14 mouse cellular contexts compared by ENCODE assay signal in genomic region chr10:122029738-122030137, GRCm38 (mm10). TPM values are rescaled to one million over a fixed set of nuclear protein-coding genes. Genes with fewer than 3 reads are reported as not detected.
DNase-seq lines count a peak whose midpoint lies in the region; ATAC-seq and TF ChIP-seq lines count a peak whose summit lies in the region.
"Had no signal": no experiment of that assay in that cellular context is flagged by ENCODE, and none has a peak within 500 bp of the region (broad histone marks: within the 10 kb centered on the region; RNA-seq: fewer than 3 reads in every experiment).

No protein-coding gene starts in this region.

- H3K9ac ChIP-seq in lung, embryonic 14.5 days: no peak overlapping the region
- no peak overlapping the region for H3K9ac ChIP-seq in intestine, embryonic 14.5 days (ENCODE audit: low read length)
- no peak overlapping the region for H3K9ac ChIP-seq in hindbrain, postnatal 0 days (replicated peaks; ENCODE audit: low read length)
- H3K9ac ChIP-seq: hindbrain, embryonic 15.5 days had no signal

- 11% methylated on average over 7 of the region's 7 CpGs for WGBS in lung, embryonic 14.5 days
- WGBS in lung, adult 2 months: 10% methylated on average over 7 of the region's 7 CpGs
- 23% methylated on average over 7 of the region's 7 CpGs for WGBS in intestine, embryonic 14.5 days
- 68% methylated on average over 7 of the region's 7 CpGs for WGBS in hindbrain, postnatal 0 days

- peak overlapping the region; percentile 61 for H3K4me3 ChIP-seq in gastrocnemius, adult 2 months
- peak overlapping the region; percentile 10; the same call in 1 of the 2 replicates for H3K4me3 ChIP-seq in lung, embryonic 14.5 days (ENCODE audit: low read depth, low read length)
- H3K4me3 ChIP-seq in lung, adult 2 months (replicated peaks; ENCODE audit: extremely low read depth, low read depth, low read length): no peak overlapping the region
- H3K4me3 ChIP-seq in intestine, embryonic 14.5 days (ENCODE audit: low read depth, low read length): no peak overlapping the region
- H3K4me3 ChIP-seq in hindbrain, postnatal 0 days (ENCODE audit: low read length): no peak overlapping the region
- H3K4me3 ChIP-seq: forebrain, embryonic 10.5 days; hindbrain, embryonic 15.5 days; megakaryocyte, embryonic 14.5 days had no signal

- peaks cover 15% of the 10 kb centered on the region for H3K4me1 ChIP-seq in lung, embryonic 14.5 days (ENCODE audit: insufficient read depth)
- H3K4me1 ChIP-seq in lung, adult 2 months (ENCODE audit: control insufficient read depth, insufficient read depth, low read length): peaks cover 4% of the 10 kb centered on the region; the same call in 1 of the 2 replicates
- H3K4me1 ChIP-seq in intestine, embryonic 14.5 days (replicated peaks; ENCODE audit: control insufficient read depth, insufficient read depth, low read length): peaks cover 11% of the 10 kb centered on the region
- no peaks in the 10 kb centered on the region for H3K4me1 ChIP-seq in hindbrain, postnatal 0 days (ENCODE audit: insufficient read depth, low read length)
- H3K4me1 ChIP-seq: megakaryocyte, embryonic 14.5 days had no signal

- no peaks in the 10 kb centered on the region; the same call in 1 of the 2 replicates for H3K36me3 ChIP-seq in lung, embryonic 14.5 days (ENCODE audit: insufficient read depth)
- no peaks in the 10 kb centered on the region for H3K36me3 ChIP-seq in intestine, embryonic 14.5 days (ENCODE audit: control insufficient read depth, insufficient read depth, low read length)
- no peaks in the 10 kb centered on the region for H3K36me3 ChIP-seq in hindbrain, postnatal 0 days (ENCODE audit: insufficient read depth, low read length)
- H3K36me3 ChIP-seq: hindbrain, embryonic 15.5 days had no signal

- H3K4me2 ChIP-seq in lung, embryonic 14.5 days: peak overlapping the region; percentile 50
- H3K4me2 ChIP-seq in intestine, embryonic 14.5 days (ENCODE audit: low read length): peak overlapping the region; percentile 40
- no peak overlapping the region for H3K4me2 ChIP-seq in hindbrain, postnatal 0 days (ENCODE audit: low read depth, low read length)
- H3K4me2 ChIP-seq: hindbrain, embryonic 15.5 days had no signal

- H3K27me3 ChIP-seq in lung, embryonic 14.5 days (ENCODE audit: insufficient read depth, low read length): no peaks in the 10 kb centered on the region
- H3K27me3 ChIP-seq in intestine, embryonic 14.5 days (replicated peaks; ENCODE audit: control insufficient read depth, insufficient read depth, low read length): no peaks in the 10 kb centered on the region
- H3K27me3 ChIP-seq in hindbrain, postnatal 0 days (ENCODE audit: insufficient read depth, low read length): no peaks in the 10 kb centered on the region
- H3K27me3 ChIP-seq: hindbrain, embryonic 15.5 days; megakaryocyte, embryonic 14.5 days had no signal

- intact Hi-C loops in gastrocnemius, adult 2 months (cut with DNase I): loop anchor here (10.0 kb wide), 1 partner anchor 55 kb away; no protein-coding TSS in a partner anchor
- intact Hi-C loops in gastrocnemius, postnatal 36 days (cut with DNase I): no loop called here

- TF ChIP-seq CTCF in gastrocnemius, adult 2 months (IDR thresholded peaks at IDR 0.05): no peak
- TF ChIP-seq CTCF in lung, embryonic 14.5 days (IDR thresholded peaks at IDR 0.05; ENCODE audit: low read depth): no peak
- TF ChIP-seq CTCF in lung, adult 2 months (IDR thresholded peaks at IDR 0.05; ENCODE audit: insufficient read depth, low read length): no peak
- TF ChIP-seq CTCF in hindbrain, postnatal 0 days (IDR thresholded peaks at IDR 0.05; ENCODE audit: low read depth): no peak

- H3K9me3 ChIP-seq in lung, embryonic 14.5 days (ENCODE audit: low read depth, low read length): no peaks in the 10 kb centered on the region
- H3K9me3 ChIP-seq in intestine, embryonic 14.5 days (ENCODE audit: control insufficient read depth, low read length): no peaks in the 10 kb centered on the region
- no peaks in the 10 kb centered on the region for H3K9me3 ChIP-seq in hindbrain, postnatal 0 days (ENCODE audit: low read length)
- H3K9me3 ChIP-seq: hindbrain, embryonic 15.5 days had no signal

- no peak for TF ChIP-seq POLR2A in lung, adult 2 months (IDR thresholded peaks at IDR 0.05; ENCODE audit: borderline replicate concordance, extremely low read depth, low read depth, low read length)

- H3K27ac ChIP-seq in gastrocnemius, adult 2 months: no peak overlapping the region
- H3K27ac ChIP-seq in lung, embryonic 14.5 days (ENCODE audit: low read depth): peak overlapping the region; percentile 76; the same call in 1 of the 2 replicates
- H3K27ac ChIP-seq in intestine, embryonic 14.5 days (ENCODE audit: low read depth): peak overlapping the region; percentile 74
- H3K27ac ChIP-seq in hindbrain, postnatal 0 days: no peak overlapping the region
- H3K27ac ChIP-seq: forebrain, embryonic 10.5 days had no signal

- ATAC-seq in lung, embryonic 14.5 days (ENCODE audit: insufficient read depth): peak; percentile 28; the same call in 1 of the 2 replicates
- ATAC-seq in intestine, embryonic 14.5 days (replicated peaks; ENCODE audit: low FRiP score, low TSS enrichment, low read depth): no peak; the same call in 1 of the 2 replicates
- peak; percentile 21; the same call in 1 of the 2 replicates for ATAC-seq in megakaryocyte, adult 5-6 weeks (ENCODE audit: poor library complexity, severe bottlenecking)
- ATAC-seq in hindbrain, postnatal 0 days: no peak

- no peak for DNase-seq in gastrocnemius, adult 2 months
- DNase-seq in gastrocnemius, postnatal 36 days: no peak
- DNase-seq in lung, embryonic 14.5 days: peak; percentile 78
- no peak for DNase-seq in lung, adult 2 months
- DNase-seq in intestine, embryonic 14.5 days (ENCODE audit: low spot score): no peak
- no peak for DNase-seq in gastrocnemius, postnatal 4 days (ENCODE audit: low spot score in 2 of 2)
- no peak for DNase-seq in hindbrain, postnatal 0 days (ENCODE audit: low spot score)
- DNase-seq: B cell, adult 2 months; layer of hippocampus, postnatal 36 days; thymus, postnatal 36 days had no signal

RNA-seq across cellular contexts. Expression of gene Srgap1, which starts 17.4 kb away (rescaled TPM):
- under 1 TPM; 0.38 to 0.89 TPM for total RNA-seq in gastrocnemius, adult 2 months (2021)
- under 1 TPM; 0.79 to 0.84 TPM for total RNA-seq in gastrocnemius, postnatal 36 days (2021)
- 12.0 and 12.7 TPM in 2 replicates for polyA plus RNA-seq in lung, embryonic 14.5 days (2014; fragmentation: Nextera tagmentation; extraction: Ambion mirVana)
- 5.6 and 6.8 TPM in 2 replicates for polyA plus RNA-seq in lung, adult 2 months (2012; rRNA removed)
- 8.4 and 8.7 TPM in 2 replicates for polyA plus RNA-seq in intestine, embryonic 14.5 days (2014; fragmentation: Nextera tagmentation; extraction: Ambion mirVana)
- 0.07 and 0.18 TPM in 2 replicates for total RNA-seq in megakaryocyte, adult 5-6 weeks (2015)
- total RNA-seq in megakaryocyte, adult 5-6 weeks (2017): 0.07 and 1.1 TPM in 2 replicates
- 10 to 100 TPM; 13.3 to 14.1 TPM for total RNA-seq in gastrocnemius, postnatal 4 days (2021)
- 18.8 and 27.9 TPM in 2 replicates for total RNA-seq in hindbrain, postnatal 0 days (2014; rRNA removed)
- 24.4 TPM in 2 replicates for polyA plus RNA-seq in hindbrain, postnatal 0 days (2015; fragmentation: Nextera tagmentation; extraction: Ambion mirVana)

Comparison
In these comparisons a context has a peak if more than half of its experiments do, and no peak if none do; other contexts are left out.
1. H3K4me3 ChIP-seq: peak in gastrocnemius, adult 2 months (single experiment) and lung, embryonic 14.5 days (single experiment); none in lung, adult 2 months (single experiment), intestine, embryonic 14.5 days (single experiment) and hindbrain, postnatal 0 days (single experiment).
2. H3K27ac ChIP-seq: peak in lung, embryonic 14.5 days (single experiment) and intestine, embryonic 14.5 days (single experiment); none in gastrocnemius, adult 2 months (single experiment) and hindbrain, postnatal 0 days (single experiment).
3. ATAC-seq: peak in lung, embryonic 14.5 days (single experiment) and megakaryocyte, adult 5-6 weeks (single experiment); none in intestine, embryonic 14.5 days (single experiment) and hindbrain, postnatal 0 days (single experiment).